Mouse (Mus musculus) spleen, adult 2 months (tissue): ENCODE results near the gene Hmg20a. TPM values are rescaled to one million over a fixed set of nuclear protein-coding genes. Genes with fewer than 3 reads are reported as not detected.

ENCODE experiments used
- DNase-seq, 2 experiments: peaks; one replicate each; pipeline versions ENCODE4 v3.0.0 to v3.0.0-alpha.2; 2012 to 2021; ENCODE audit warnings: low spot score in 2 of 2, low read depth in 1 of 2
- H3K27ac ChIP-seq: fragments of 200-500 bp; 2 replicates; pipeline ENCODE4 v1.5.1; 2012; ENCODE audit warnings: low read length, inconsistent platforms; ENCODE audit not compliant: insufficient read depth
- H3K27me3 ChIP-seq: fragments of 200-500 bp; 2 replicates; pipeline ENCODE4 v1.6.1; 2012; ENCODE audit warnings: mild to moderate bottlenecking, moderate library complexity, low read length, inconsistent platforms; ENCODE audit not compliant: control insufficient read depth, insufficient read depth
- H3K36me3 ChIP-seq: fragments of 200-500 bp; 2 replicates; pipeline ENCODE4 v1.6.1; 2012; ENCODE audit warnings: mild to moderate bottlenecking, low read length, inconsistent platforms; ENCODE audit not compliant: control insufficient read depth, insufficient read depth
- H3K4me1 ChIP-seq: fragments of 200-500 bp; 2 replicates; pipeline ENCODE4 v1.6.1; 2011; ENCODE audit warnings: inconsistent platforms; ENCODE audit not compliant: control insufficient read depth, insufficient read depth, insufficient read length
- H3K4me3 ChIP-seq: fragments of 200-500 bp; 2 replicates; pipeline ENCODE4 v1.5.1; 2011; ENCODE audit warnings: mild to moderate bottlenecking, inconsistent platforms; ENCODE audit not compliant: insufficient read depth, insufficient read length; ENCODE audit errors: extremely low read depth
- CTCF ChIP-seq: fragments of 200-500 bp; IDR thresholded peaks from 2 replicates; pipeline ENCODE4 v1.5.1; 2011; ENCODE audit warnings: mild to moderate bottlenecking, inconsistent platforms; ENCODE audit not compliant: insufficient read depth, insufficient read length, insufficient replicate concordance; ENCODE audit errors: extremely low read depth
- POLR2A ChIP-seq: fragments of 200-500 bp; IDR thresholded peaks from 2 replicates; pipeline ENCODE4 v1.6.1; 2011; ENCODE audit warnings: low read depth, low read length, inconsistent platforms
- WGBS: fragments of 180-500 bp; shearing (Covaris S2); methylation state at CpG from one replicate; pipeline ENCODE4 v1.1.7; 2018; 5-methylcytosine and 5-hydroxymethylcytosine counted together
- polyA plus RNA-seq: library from polyadenylated mRNA; depleted of rRNA; stranded (reverse); fragments of >200 nt; gene quantifications from 2 replicates; pipeline ENCODE4 v1.2.3, GENCODE M21; 2012

The Hmg20a gene
- polyA plus RNA-seq, 1 experiment: 17.6 TPM

DNA sequence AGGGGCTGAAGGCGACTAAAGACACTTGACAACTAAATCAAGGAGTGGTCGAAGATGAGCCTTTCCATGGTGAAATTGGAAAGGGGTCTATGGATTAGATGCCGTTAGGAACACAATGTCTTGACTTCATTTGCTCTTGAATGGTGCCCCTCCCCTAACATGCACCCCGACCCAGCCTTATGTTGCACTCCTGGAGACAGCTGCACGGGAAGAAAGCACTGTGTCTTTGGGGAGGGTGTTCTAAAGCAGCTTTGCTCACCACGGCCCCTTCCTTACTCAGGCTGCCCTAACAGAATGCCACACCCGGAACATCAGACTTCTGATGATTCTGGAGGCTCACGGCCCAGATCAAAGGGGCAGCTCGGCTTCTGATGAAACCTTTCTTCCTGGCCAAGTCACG lies 103.9 kb downstream of the Hmg20a start:
- no peak for DNase-seq
- Histone ChIP-seq H3K4me3 (no peak overlapping the region), H3K27me3 (no peaks in the 10 kb centered on the region), H3K27ac (no peak overlapping the region), H3K36me3 (no peaks in the 10 kb centered on the region), H3K4me1 (no peaks in the 10 kb centered on the region)
- TF ChIP-seq CTCF (no peak), POLR2A (no peak)
- 76% methylated on average over 10 of the region's 10 CpGs for WGBS

DNA sequence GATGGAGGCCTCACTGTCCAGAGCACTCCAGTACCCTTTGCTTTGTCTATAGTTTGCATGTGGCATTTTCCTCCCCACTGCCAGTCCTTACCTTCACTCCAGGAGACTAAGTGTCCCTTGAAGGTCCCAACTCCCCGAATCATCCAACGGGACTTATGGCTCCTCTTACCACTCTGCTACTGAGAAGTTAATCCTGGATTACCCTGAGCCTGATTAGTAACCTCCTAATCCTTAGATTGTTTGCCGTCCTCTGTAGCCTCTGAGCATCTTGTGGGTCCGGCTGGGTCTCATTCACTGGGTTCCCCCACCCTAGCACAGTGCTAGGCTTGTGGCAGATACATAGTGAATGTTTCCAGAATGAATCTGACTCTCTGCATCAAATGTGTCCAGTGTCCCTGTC lies 109.5 kb downstream of the Hmg20a start:
- Histone ChIP-seq H3K27me3 (no peaks in the 10 kb centered on the region), H3K4me1 (no peaks in the 10 kb centered on the region), H3K36me3 (no peaks in the 10 kb centered on the region), H3K4me3 (no peak overlapping the region), H3K27ac (no peak overlapping the region)
- TF ChIP-seq POLR2A: no peak
- TF ChIP-seq CTCF: no peak
- no peak for DNase-seq
- 91% methylated on average over 4 of the region's 4 CpGs for WGBS

DNA sequence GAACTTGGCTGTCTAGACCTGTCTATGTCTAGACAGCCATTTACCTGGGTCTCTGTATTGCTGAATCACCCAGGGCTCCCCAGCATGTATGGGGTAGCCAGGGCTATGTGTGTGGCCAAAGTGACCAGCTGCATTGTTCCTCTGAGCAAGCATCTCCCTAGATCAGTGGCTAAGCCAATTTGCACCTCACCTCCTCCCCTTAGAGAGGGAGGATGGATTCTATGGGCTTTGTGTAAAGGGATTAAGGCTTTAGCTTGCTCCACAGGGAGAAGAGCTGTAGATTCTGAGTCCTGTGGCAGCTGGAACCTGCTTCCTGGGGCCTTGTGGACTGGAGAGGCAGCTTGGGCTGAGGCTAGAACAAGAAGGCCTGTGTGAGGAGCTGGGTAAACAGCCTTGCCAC lies 113.6 kb downstream of the Hmg20a start:
- no peak overlapping the region for H3K4me3 ChIP-seq
- no peaks in the 10 kb centered on the region for H3K4me1 ChIP-seq
- H3K27me3 ChIP-seq: no peaks in the 10 kb centered on the region
- H3K27ac ChIP-seq: no peak overlapping the region
- H3K36me3 ChIP-seq: no peaks in the 10 kb centered on the region
- no peak for DNase-seq
- TF ChIP-seq CTCF (no peak), POLR2A (no peak)

DNA sequence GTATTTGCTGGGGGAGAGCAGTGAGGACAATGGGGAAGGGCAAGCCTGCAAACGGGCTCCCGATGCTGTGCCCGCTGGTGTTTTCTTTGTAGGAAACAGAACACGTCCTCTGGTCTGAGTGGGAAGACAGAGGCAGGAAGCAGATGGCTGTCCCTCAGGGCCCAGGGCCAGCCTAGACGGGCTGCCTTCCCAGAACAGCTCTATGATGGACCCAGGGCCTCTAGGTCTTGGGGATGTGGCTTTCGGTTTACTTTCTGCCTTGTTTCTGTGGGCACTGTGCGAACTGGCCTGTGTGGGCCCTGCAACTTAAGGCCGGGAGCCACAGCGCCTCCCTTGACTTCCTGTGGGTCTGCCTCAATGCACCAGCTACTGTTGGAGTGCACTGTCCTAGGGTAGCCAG lies 115.5 kb downstream of the Hmg20a start:
- 14% methylated on average over 9 of the region's 9 CpGs for WGBS
- Histone ChIP-seq H3K27ac (no peak overlapping the region), H3K4me1 (no peaks in the 10 kb centered on the region), H3K4me3 (no peak overlapping the region), H3K27me3 (no peaks in the 10 kb centered on the region), H3K36me3 (no peaks in the 10 kb centered on the region)
- peak in 1 of 2 experiments; percentile 4 for DNase-seq
- TF ChIP-seq POLR2A (no peak), CTCF (no peak)

DNA sequence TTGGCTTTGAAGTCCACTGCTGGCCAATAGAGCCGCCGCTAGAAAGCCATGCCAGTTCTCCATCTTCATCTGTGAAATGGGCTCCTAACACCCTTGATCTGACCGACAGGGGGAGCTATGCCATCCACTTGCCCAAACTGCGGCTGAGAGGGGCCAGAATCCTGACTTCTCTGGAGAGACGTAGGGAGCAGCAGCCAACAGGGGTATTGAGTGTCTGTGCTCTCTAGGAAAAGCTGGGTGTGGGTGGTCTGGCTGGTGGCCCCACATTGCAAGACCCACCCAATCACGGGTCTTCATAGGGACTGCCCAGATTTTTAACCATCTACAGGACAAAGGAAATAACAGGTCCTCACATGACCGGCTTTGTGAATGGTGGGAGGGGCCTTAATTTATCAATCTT lies 116.3 kb downstream of the Hmg20a start:
- Histone ChIP-seq H3K27me3 (no peaks in the 10 kb centered on the region), H3K4me1 (no peaks in the 10 kb centered on the region), H3K36me3 (no peaks in the 10 kb centered on the region), H3K27ac (no peak overlapping the region), H3K4me3 (no peak overlapping the region)
- no peak for DNase-seq
- WGBS: 66% methylated on average over 7 of the region's 7 CpGs
- no peak for TF ChIP-seq POLR2A
- TF ChIP-seq CTCF: no peak

DNA sequence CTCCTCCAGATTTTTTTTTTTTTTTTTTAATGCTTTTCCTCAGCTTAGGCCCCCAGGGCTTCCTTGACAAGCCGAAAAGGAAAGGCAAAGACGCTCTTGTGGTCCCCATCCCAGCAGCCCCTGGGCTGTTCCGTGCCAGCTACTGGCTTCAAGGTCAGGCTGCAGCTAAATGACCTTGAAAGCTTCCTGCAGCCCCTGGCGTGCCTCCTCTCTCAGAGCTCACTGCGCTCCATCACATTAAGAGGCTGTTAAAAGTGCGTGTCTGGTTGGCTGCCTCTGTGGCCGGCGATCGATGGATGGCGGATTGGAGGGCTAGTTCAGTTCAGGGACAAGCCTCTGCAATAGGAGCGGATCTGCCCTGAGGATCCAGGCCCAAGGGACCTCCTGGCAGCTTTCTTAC lies 117.0 kb downstream of the Hmg20a start:
- 67% methylated on average over 11 of the region's 11 CpGs for WGBS

DNA sequence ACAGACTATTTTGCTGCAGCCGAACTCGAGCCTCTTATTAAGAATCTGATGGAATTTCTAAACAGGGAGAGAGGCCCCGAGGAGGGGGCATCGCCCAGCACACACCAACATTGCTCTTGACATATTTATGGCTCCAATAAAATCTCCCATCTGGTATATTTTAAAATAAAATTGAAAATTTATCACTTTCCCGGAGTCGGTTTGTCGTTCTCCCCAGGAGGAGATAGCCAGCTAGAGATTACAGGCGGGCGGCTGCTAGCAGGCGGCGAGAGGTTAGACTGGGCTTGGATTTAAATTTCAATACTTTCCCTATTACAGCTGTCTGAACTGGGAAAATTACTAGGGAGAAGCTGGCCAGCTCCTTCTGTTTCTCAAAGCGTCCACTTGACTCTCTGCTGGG lies 121.6 kb downstream of the Hmg20a start:
- H3K4me3 ChIP-seq: no peak overlapping the region
- no peaks in the 10 kb centered on the region for H3K4me1 ChIP-seq
- TF ChIP-seq POLR2A (no peak), CTCF (no peak)
- H3K27ac ChIP-seq: no peak overlapping the region
- DNase-seq: no peak
- 91% methylated on average over 12 of the region's 12 CpGs for WGBS
- H3K36me3 ChIP-seq: no peaks in the 10 kb centered on the region
- no peaks in the 10 kb centered on the region for H3K27me3 ChIP-seq

More for the DNA sequence above, 117.0 kb downstream of the Hmg20a start:
- TF ChIP-seq POLR2A (no peak), CTCF (no peak)
- Histone ChIP-seq H3K4me1 (no peaks in the 10 kb centered on the region), H3K27ac (no peak overlapping the region), H3K27me3 (no peaks in the 10 kb centered on the region), H3K4me3 (no peak overlapping the region), H3K36me3 (no peaks in the 10 kb centered on the region)
- DNase-seq: no peak
